Mouse (Mus musculus) liver, embryonic 14.5 days (tissue): Measurements from ENCODE around the gene Radil.

Source experiments
- CTCF ChIP-seq: IDR thresholded peaks from 2 replicates; pipeline ENCODE4 v1.5.1; 2016; ENCODE audit warnings: antibody characterized with exemption, low read depth, control low read depth
- EP300 ChIP-seq: IDR thresholded peaks from 2 replicates; pipeline ENCODE4 v1.6.1; 2016; ENCODE audit warnings: antibody characterized with exemption, low read depth

GRCm38 (mm10) chr5:142477346-142477745, 73.6 kb downstream of the Radil start:
- TF ChIP-seq CTCF (no peak), EP300 (no peak)
